ENCODE assay signal across 14 mouse cellular contexts in the genomic region with DNA sequence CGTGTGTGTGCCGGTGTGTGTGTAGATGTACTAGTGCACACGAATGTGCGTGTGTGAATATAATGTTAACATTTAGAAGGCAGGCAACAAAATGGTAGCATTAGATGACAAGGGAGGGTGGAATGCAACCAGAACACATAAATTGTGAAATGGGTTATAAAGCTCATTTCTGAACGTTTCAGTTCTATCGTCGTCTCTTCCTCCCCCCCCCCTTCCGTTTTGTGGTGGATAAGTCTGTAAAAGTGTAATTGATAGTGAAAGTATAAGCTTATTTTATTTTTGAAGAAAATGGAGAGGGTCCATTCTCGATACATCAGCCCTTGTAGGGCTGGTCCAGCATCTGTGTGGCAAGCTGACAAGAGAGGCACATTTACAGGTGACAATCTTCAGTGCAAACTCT.
"Had no signal": no experiment of that assay in that cellular context is flagged by ENCODE, and none has a peak within 500 bp of the region (broad histone marks: within the 10 kb centered on the region; RNA-seq: fewer than 3 reads in every experiment).

No protein-coding gene starts in this region.

- H3K9me3 ChIP-seq: limb, embryonic 13.5 days; liver, embryonic 15.5 days; midbrain, embryonic 12.5 days; neural tube, embryonic 13.5 days had no signal

- H3K4me1 ChIP-seq: limb, embryonic 13.5 days; liver, embryonic 15.5 days had no signal

- H3K27ac ChIP-seq: layer of hippocampus, adult 2 months; limb, embryonic 13.5 days; liver, embryonic 15.5 days; midbrain, embryonic 12.5 days; neural tube, embryonic 13.5 days had no signal

- H3K27me3 ChIP-seq: limb, embryonic 13.5 days; liver, embryonic 15.5 days had no signal

- H3K9ac ChIP-seq: limb, embryonic 13.5 days; liver, embryonic 15.5 days; lung, embryonic 14.5 days; midbrain, embryonic 12.5 days; neural tube, embryonic 13.5 days had no signal

- DNase-seq: kidney, adult 11 months; kidney, postnatal 10 days; kidney, postnatal 4 days; lung, embryonic 14.5 days; lung, postnatal 10 days; retina, postnatal 1 day; right cerebral cortex, postnatal 4 days had no signal

- H3K4me3 ChIP-seq: layer of hippocampus, adult 2 months; limb, embryonic 13.5 days; midbrain, embryonic 12.5 days; neural tube, embryonic 13.5 days had no signal

- H3K36me3 ChIP-seq: limb, embryonic 13.5 days; liver, embryonic 15.5 days; midbrain, embryonic 12.5 days; neural tube, embryonic 13.5 days had no signal

- H3K4me2 ChIP-seq: limb, embryonic 13.5 days; liver, embryonic 11.5 days; liver, embryonic 15.5 days; lung, embryonic 14.5 days; midbrain, embryonic 12.5 days; neural tube, embryonic 13.5 days had no signal

- ATAC-seq: midbrain, embryonic 16.5 days had no signal
